Mouse (Mus musculus): ENCODE measurements around the gene Cdk11b. TPM values are rescaled to one million over a fixed set of nuclear protein-coding genes. Genes with fewer than 3 reads are reported as not detected.

Cdk11b gene
- total and polyA plus RNA-seq, 3 experiments, result 15.6 to 82.0 (median 26.6) TPM

DNA sequence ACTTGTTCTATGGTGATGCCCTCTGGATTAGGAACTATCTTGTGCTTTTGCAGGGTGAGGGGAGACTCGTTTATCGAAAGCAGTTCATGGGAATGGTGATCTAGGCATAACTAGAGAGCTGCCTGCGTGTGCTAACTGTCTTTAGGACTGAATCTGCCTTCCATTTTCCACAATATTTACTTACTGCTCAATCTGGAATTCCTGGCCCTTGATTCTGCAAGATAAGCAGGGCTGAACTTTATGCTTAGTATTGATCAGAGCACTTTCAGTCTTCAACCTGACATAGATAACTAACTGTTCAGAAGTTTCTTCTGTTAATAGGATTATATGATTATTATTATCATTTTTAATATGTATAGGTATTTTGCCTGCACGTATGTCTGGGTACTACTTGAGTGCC is 19.5 kb upstream of the Cdk11b start:
- dilution Hi-C loops (cut with MboI; ENCODE audit: extremely low pct_ligation_motif_present, extremely low pct_unique_long_range_greater_than_20kb, low sequenced_read_pairs), result no loop called here
- Histone ChIP-seq H3K9ac (ENCODE audit: insufficient read depth, low read depth) (no peak overlapping the region), H3K36me3 (replicated peaks in 1 of 2; ENCODE audit: control insufficient read depth in 1 of 2, insufficient read depth in 1 of 2, low read length in 1 of 2) (peaks cover 7 to 58% of the 10 kb centered on the region in 2 experiments), H3K27ac (ENCODE audit: insufficient read depth, low read depth) (no peak overlapping the region), H3K79me2 (replicated peaks; ENCODE audit: control insufficient read depth, extremely low read depth, insufficient read depth, poor library complexity, severe bottlenecking) (peaks cover 24% of the 10 kb centered on the region), H3K27me3 (replicated peaks) (no peaks in the 10 kb centered on the region), H3K9me3 (replicated peaks; ENCODE audit: low read length) (no peaks in the 10 kb centered on the region), H3K4me3 (replicated peaks in 1 of 3; ENCODE audit: low read depth in 2 of 3, low read length in 2 of 3, poor library complexity in 1 of 3) (no peak overlapping the region), H3K4me2 (ENCODE audit: insufficient read depth, low read depth, poor library complexity, severe bottlenecking) (no peak overlapping the region), H3K4me1 (ENCODE audit: control insufficient read depth in 1 of 2, insufficient read depth in 2 of 2) (peaks cover 0 to 46% of the 10 kb centered on the region in 2 experiments; a peak in 2 of 4 replicates)
- in situ Hi-C loops (cut with MboI; ENCODE audit: low pct_ligation_motif_present, low pct_unique_long_range_greater_than_20kb, low sequenced_read_pairs), result no loop called here
- DNase-seq (ENCODE audit: extremely low read depth), result no peak
- TF ChIP-seq JUND (conservative IDR thresholded peaks at IDR 0.05; ENCODE audit: low read depth, low read length) (no peak), MYC (IDR thresholded peaks at IDR 0.05; ENCODE audit: low read depth, low read length) (no peak), POLR2AphosphoS2 (IDR thresholded peaks at IDR 0.05; ENCODE audit: low read depth, low read length) (no peak), HCFC1 (IDR thresholded peaks at IDR 0.05; ENCODE audit: low read depth, low read length) (no peak), UBTF (IDR thresholded peaks at IDR 0.05; ENCODE audit: low read depth, low read length) (no peak), ZNF384 (IDR thresholded peaks at IDR 0.05; ENCODE audit: low read depth, low read length) (no peak), SMC3 (IDR thresholded peaks at IDR 0.05; ENCODE audit: low read depth, low read length) (no peak), PAX5 (IDR thresholded peaks at IDR 0.05; ENCODE audit: low read length) (no peak)

DNA sequence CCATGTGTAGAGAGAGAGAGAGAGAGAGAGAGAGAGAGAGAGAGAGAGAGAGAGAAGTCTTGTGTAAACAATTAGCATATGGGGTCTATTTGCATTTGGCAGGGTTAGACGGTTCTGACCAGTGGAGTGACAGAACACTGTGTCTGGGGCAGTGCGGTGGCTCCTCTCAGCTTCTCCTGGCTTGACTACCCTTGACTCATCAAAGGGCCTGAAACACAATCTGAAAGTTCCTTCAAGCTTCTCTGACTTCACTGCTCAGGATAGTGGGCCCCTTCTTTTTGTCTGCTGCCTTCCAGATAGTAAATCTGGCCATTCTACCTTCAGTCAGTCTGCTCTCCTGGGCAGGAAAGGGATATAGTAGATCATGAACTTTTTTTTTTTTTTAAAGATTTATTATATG is 17.8 kb upstream of the Cdk11b start:
- Histone ChIP-seq H3K4me3 (replicated peaks in 1 of 3; ENCODE audit: low read depth in 2 of 3, low read length in 2 of 3, poor library complexity in 1 of 3) (no peak overlapping the region), H3K79me2 (replicated peaks; ENCODE audit: control insufficient read depth, extremely low read depth, insufficient read depth, poor library complexity, severe bottlenecking) (peaks cover 23% of the 10 kb centered on the region), H3K4me2 (ENCODE audit: insufficient read depth, low read depth, poor library complexity, severe bottlenecking) (no peak overlapping the region), H3K4me1 (ENCODE audit: control insufficient read depth in 1 of 2, insufficient read depth in 2 of 2) (peaks cover 0 to 48% of the 10 kb centered on the region in 2 experiments; a peak in 2 of 4 replicates), H3K9ac (ENCODE audit: insufficient read depth, low read depth) (no peak overlapping the region), H3K27ac (ENCODE audit: insufficient read depth, low read depth) (no peak overlapping the region), H3K27me3 (replicated peaks) (no peaks in the 10 kb centered on the region), H3K36me3 (replicated peaks in 1 of 2; ENCODE audit: control insufficient read depth in 1 of 2, insufficient read depth in 1 of 2, low read length in 1 of 2) (peaks cover 15 to 72% of the 10 kb centered on the region in 2 experiments), H3K9me3 (replicated peaks; ENCODE audit: low read length) (no peaks in the 10 kb centered on the region)
- no peak for DNase-seq (ENCODE audit: extremely low read depth)
- TF ChIP-seq ZNF384 (IDR thresholded peaks at IDR 0.05; ENCODE audit: low read depth, low read length) (no peak), CHD1 (IDR thresholded peaks at IDR 0.05; ENCODE audit: low read depth, low read length) (no peak), USF2 (conservative IDR thresholded peaks at IDR 0.05; ENCODE audit: low read depth, low read length) (no peak), NELFE (IDR thresholded peaks at IDR 0.05; ENCODE audit: low read depth, low read length) (no peak), MEF2A (IDR thresholded peaks at IDR 0.05; ENCODE audit: borderline replicate concordance, low read depth, low read length) (no peak), JUN (IDR thresholded peaks at IDR 0.05; ENCODE audit: insufficient read depth, low read depth, low read length) (no peak), MYC (IDR thresholded peaks at IDR 0.05; ENCODE audit: low read depth, low read length) (no peak), IRF4 (IDR thresholded peaks at IDR 0.05; ENCODE audit: low read depth, low read length) (no peak), BHLHE40 (IDR thresholded peaks at IDR 0.05; ENCODE audit: low read depth, low read length) (no peak), ZC3H11A (IDR thresholded peaks at IDR 0.05; ENCODE audit: low read depth, low read length) (no peak), RAD21 (IDR thresholded peaks at IDR 0.05; ENCODE audit: low read depth, low read length) (no peak), TBP (conservative IDR thresholded peaks at IDR 0.05; ENCODE audit: low read depth, low read length) (no peak), RCOR1 (conservative IDR thresholded peaks at IDR 0.05; ENCODE audit: low read depth, low read length) (no peak)
- in situ Hi-C loops (cut with MboI; ENCODE audit: low pct_ligation_motif_present, low pct_unique_long_range_greater_than_20kb, low sequenced_read_pairs), result no loop called here
- dilution Hi-C loops (cut with MboI; ENCODE audit: extremely low pct_ligation_motif_present, extremely low pct_unique_long_range_greater_than_20kb, low sequenced_read_pairs), result no loop called here

Measured in CH12.LX (cell line).